Mouse (Mus musculus) midbrain, embryonic 16.5 days (tissue): ENCODE measurements around the gene Hes2. TPM values are rescaled to one million over a fixed set of nuclear protein-coding genes. Genes with fewer than 3 reads are reported as not detected.
A peak's percentile ranks its signal among the peaks of the same experiment; 100 is the strongest.

Experiments
- ATAC-seq: fragments of 200-750 bp; cut with Nextera tagmentation; 2 replicates; pipeline ENCODE4 v1.8.0; 2017; ENCODE audit warnings: moderate TSS enrichment
- H3K27ac ChIP-seq: fragments of 300-500 bp; sonication (generic); 2 replicates; pipeline ENCODE4 v1.5.1; 2014; ENCODE audit warnings: mild to moderate bottlenecking, low read length, mixed read lengths
- H3K27me3 ChIP-seq: fragments of 300-500 bp; sonication (generic); 2 replicates; pipeline ENCODE4 v1.6.1; 2014; ENCODE audit warnings: low read depth, low read length, mixed read lengths; ENCODE audit not compliant: control insufficient read depth, insufficient read depth
- H3K36me3 ChIP-seq: fragments of 300-500 bp; sonication (generic); 2 replicates; pipeline ENCODE4 v1.6.1; 2014; ENCODE audit warnings: mild to moderate bottlenecking, low read length, moderate library complexity, mixed read lengths; ENCODE audit not compliant: control insufficient read depth, insufficient read depth
- H3K4me1 ChIP-seq: fragments of 300-500 bp; sonication (generic); 2 replicates; pipeline ENCODE4 v1.6.1; 2014; ENCODE audit warnings: mild to moderate bottlenecking, low read length, mixed read lengths; ENCODE audit not compliant: control insufficient read depth, insufficient read depth
- H3K4me2 ChIP-seq: fragments of 300-500 bp; sonication (generic); 2 replicates; pipeline ENCODE4 v1.6.1; 2014; ENCODE audit warnings: mild to moderate bottlenecking, low read length, mixed read lengths
- H3K4me3 ChIP-seq: fragments of 300-500 bp; sonication (generic); 2 replicates; pipeline ENCODE4 v1.5.1; 2014; ENCODE audit warnings: low read depth, mild to moderate bottlenecking, low read length, moderate library complexity, mixed read lengths
- H3K9ac ChIP-seq: fragments of 300-500 bp; sonication (generic); 2 replicates; pipeline ENCODE4 v1.6.1; 2014; ENCODE audit warnings: low read depth, low read length, mixed read lengths
- H3K9me3 ChIP-seq: fragments of 300-500 bp; sonication (generic); replicated peaks from 2 replicates; pipeline ENCODE4 v1.6.1; 2014; ENCODE audit warnings: mild to moderate bottlenecking, low read length, mixed read lengths; ENCODE audit not compliant: control insufficient read depth, poor library complexity, severe bottlenecking
- WGBS: fragments of 180-500 bp; shearing (Covaris S2); extraction: QIAGEN DNeasy Blood & Tissue Kit; methylation state at CpG from one replicate; pipeline ENCODE4 v1.1.7; 2014; 5-methylcytosine and 5-hydroxymethylcytosine counted together
- polyA plus RNA-seq: library from polyadenylated mRNA; unstranded; fragments of >200 nt; fragmentation: Nextera tagmentation; extraction: Ambion mirVana; gene quantifications from 2 replicates; pipeline ENCODE4 v1.2.1, GENCODE M21; 2015

The Hes2 gene
- polyA plus RNA-seq = not detected in 2 replicates

GRCm38 (mm10) chr4:152158585-152159284 is at the start of gene Hes2:
Gene Hes2 (plus strand): TSS chr4:152158867.
- 2% methylated on average over 35 of the region's 35 CpGs for WGBS
- H3K4me3 ChIP-seq = peak within 1 kb of the TSS; percentile 12; the same call in 1 of the 2 replicates

GRCm38 (mm10) chr4:152109509-152109908 is 49.2 kb upstream of the Hes2 start:
- Histone ChIP-seq H3K27me3 (peaks cover 11% of the 10 kb centered on the region; the same call in 1 of the 2 replicates), H3K4me1 (peaks cover 16% of the 10 kb centered on the region), H3K4me3 (no peak overlapping the region), H3K4me2 (no peak overlapping the region), H3K9ac (no peak overlapping the region), H3K27ac (no peak overlapping the region), H3K9me3 (no peaks in the 10 kb centered on the region), H3K36me3 (peaks cover 12% of the 10 kb centered on the region)
- ATAC-seq = no peak
- 84% methylated on average over 3 of the region's 3 CpGs for WGBS

More at GRCm38 (mm10) chr4:152158585-152159284, at the start of gene Hes2:
- Histone ChIP-seq H3K4me2 (peak within 1 kb of the TSS; percentile 2; the same call in 1 of the 2 replicates), H3K9ac (no peak within 1 kb of the TSS), H3K27me3 (peaks cover 61% of the 10 kb centered on the region), H3K27ac (no peak within 1 kb of the TSS), H3K9me3 (no peaks in the 10 kb centered on the region), H3K4me1 (peaks cover 14% of the 10 kb centered on the region), H3K36me3 (no peaks in the 10 kb centered on the region)
- ATAC-seq = no peak

- H3K4me1 ChIP-seq = peaks cover 16% of the 10 kb centered on the region
- peaks cover 22% of the 10 kb centered on the region for H3K27me3 ChIP-seq
- H3K4me3 ChIP-seq = no peak overlapping the region
- no peak overlapping the region for H3K4me2 ChIP-seq
- H3K36me3 ChIP-seq = peaks cover 12% of the 10 kb centered on the region
- H3K27ac ChIP-seq = no peak overlapping the region
- no peaks in the 10 kb centered on the region for H3K9me3 ChIP-seq
- WGBS = 87% methylated on average over 4 of the region's 4 CpGs
- H3K9ac ChIP-seq = no peak overlapping the region
- ATAC-seq = no peak
Measured at GRCm38 (mm10) chr4:152110689-152111088, 48.0 kb upstream of the Hes2 start.

- peaks cover 12% of the 10 kb centered on the region for H3K36me3 ChIP-seq
- no peak overlapping the region for H3K9ac ChIP-seq
- no peak overlapping the region for H3K4me2 ChIP-seq
- no peak overlapping the region for H3K27ac ChIP-seq
- H3K9me3 ChIP-seq = no peaks in the 10 kb centered on the region
- peaks cover 16% of the 10 kb centered on the region for H3K4me1 ChIP-seq
- WGBS = 65% methylated on average over 9 of the region's 9 CpGs
- no peak for ATAC-seq
- H3K4me3 ChIP-seq = no peak overlapping the region
- peaks cover 36% of the 10 kb centered on the region for H3K27me3 ChIP-seq
Measured at GRCm38 (mm10) chr4:152112329-152112728, 46.3 kb upstream of the Hes2 start.

GRCm38 (mm10) chr4:152114080-152114479 is 44.6 kb upstream of the Hes2 start:
- H3K36me3 ChIP-seq = peaks cover 12% of the 10 kb centered on the region
- ATAC-seq = no peak
- H3K4me3 ChIP-seq = no peak overlapping the region
- no peak overlapping the region for H3K27ac ChIP-seq
- H3K9me3 ChIP-seq = no peaks in the 10 kb centered on the region
- peaks cover 54% of the 10 kb centered on the region for H3K27me3 ChIP-seq
- H3K9ac ChIP-seq = no peak overlapping the region
- no peak overlapping the region for H3K4me2 ChIP-seq
- peaks cover 4% of the 10 kb centered on the region; the same call in 1 of the 2 replicates for H3K4me1 ChIP-seq
- 71% methylated on average over 16 of the region's 16 CpGs for WGBS

GRCm38 (mm10) chr4:152115921-152116612 is 42.6 kb upstream of the Hes2 start, which contains the start of gene Tnfrsf25:
Gene Tnfrsf25 (plus strand): TSS chr4:152115934.
- no peak for ATAC-seq
- Histone ChIP-seq H3K9ac (peak within 1 kb of the TSS; percentile 32; the same call in 1 of the 2 replicates), H3K4me2 (no peak within 1 kb of the TSS), H3K27ac (no peak within 1 kb of the TSS), H3K9me3 (no peaks in the 10 kb centered on the region), H3K4me1 (peaks cover 8% of the 10 kb centered on the region; the same call in 1 of the 2 replicates), H3K36me3 (peaks cover 12% of the 10 kb centered on the region), H3K27me3 (peaks cover 59% of the 10 kb centered on the region), H3K4me3 (no peak within 1 kb of the TSS)
- 2% methylated on average over 29 of the region's 30 CpGs for WGBS

- Histone ChIP-seq H3K36me3 (peaks cover 8% of the 10 kb centered on the region), H3K9me3 (no peaks in the 10 kb centered on the region), H3K4me1 (peaks cover 10% of the 10 kb centered on the region; the same call in 1 of the 2 replicates), H3K27me3 (peaks cover 62% of the 10 kb centered on the region), H3K27ac (no peak overlapping the region), H3K9ac (no peak overlapping the region), H3K4me2 (no peak overlapping the region), H3K4me3 (no peak overlapping the region)
- 65% methylated on average over 9 of the region's 9 CpGs for WGBS
- no peak for ATAC-seq
Measured at GRCm38 (mm10) chr4:152117538-152117937, 41.1 kb upstream of the Hes2 start.

- Histone ChIP-seq H3K4me1 (peaks cover 10% of the 10 kb centered on the region; the same call in 1 of the 2 replicates), H3K27me3 (peaks cover 68% of the 10 kb centered on the region), H3K36me3 (no peaks in the 10 kb centered on the region), H3K4me2 (peak overlapping the region; percentile 21), H3K9me3 (no peaks in the 10 kb centered on the region), H3K9ac (no peak overlapping the region), H3K27ac (no peak overlapping the region), H3K4me3 (no peak overlapping the region)
- 3% methylated on average over 39 of the region's 39 CpGs for WGBS
- no peak for ATAC-seq
Measured at GRCm38 (mm10) chr4:152119396-152120292, 39.0 kb upstream of the Hes2 start.
